Mouse (Mus musculus) olfactory bulb, adult 2 months (tissue): ENCODE data around the gene Ybx2.

Experiments
- CTCF ChIP-seq: fragments of 200-500 bp; IDR thresholded peaks from 2 replicates; pipeline ENCODE4 v1.5.1; 2012; ENCODE audit warnings: low read depth, mild to moderate bottlenecking, low read length, moderate library complexity; ENCODE audit not compliant: insufficient read depth
- POLR2A ChIP-seq: fragments of 200-500 bp; IDR thresholded peaks from 2 replicates; pipeline ENCODE4 v1.6.1; 2012; ENCODE audit warnings: mild to moderate bottlenecking, low read depth, low read length, moderate library complexity; ENCODE audit not compliant: insufficient read depth

DNA sequence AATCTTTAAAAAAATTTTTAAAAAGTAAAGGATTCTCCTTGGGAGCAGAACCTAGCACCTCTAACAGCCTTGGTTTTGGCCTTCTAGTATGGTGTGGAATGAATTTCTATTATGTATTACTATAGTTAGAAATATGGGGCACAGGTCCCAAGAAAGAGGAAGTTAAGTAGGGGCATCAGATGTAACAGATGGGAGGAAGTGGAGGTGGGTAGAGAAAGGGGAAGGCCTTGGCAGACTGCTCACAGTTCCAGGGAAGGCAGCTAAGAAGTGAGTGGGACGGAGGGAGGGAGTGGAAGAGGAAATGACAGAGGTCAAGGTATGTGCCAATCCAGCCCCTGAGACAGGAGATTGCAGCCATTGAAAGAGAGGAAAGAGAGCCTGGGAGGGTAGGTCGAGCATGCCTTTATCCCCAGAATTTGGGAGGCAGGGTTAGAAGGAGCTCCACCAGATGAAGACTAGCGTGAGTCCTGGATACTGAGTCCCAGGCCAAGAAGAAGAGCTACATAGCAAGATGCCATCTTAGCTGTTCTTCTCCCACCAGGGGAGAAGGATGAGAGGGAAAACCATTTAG lies 4.5 kb upstream of the Ybx2 start:
- TF ChIP-seq CTCF (no peak), POLR2A (no peak)
